Mouse (Mus musculus): ENCODE results near the gene Wnt9a. TPM values are rescaled to one million over a fixed set of nuclear protein-coding genes. Genes with fewer than 3 reads are reported as not detected.

Gene Wnt9a
- 1.6 and 1.8 TPM in 2 replicates for polyA plus RNA-seq (2014; fragmentation: Nextera tagmentation; extraction: Ambion mirVana)

DNA sequence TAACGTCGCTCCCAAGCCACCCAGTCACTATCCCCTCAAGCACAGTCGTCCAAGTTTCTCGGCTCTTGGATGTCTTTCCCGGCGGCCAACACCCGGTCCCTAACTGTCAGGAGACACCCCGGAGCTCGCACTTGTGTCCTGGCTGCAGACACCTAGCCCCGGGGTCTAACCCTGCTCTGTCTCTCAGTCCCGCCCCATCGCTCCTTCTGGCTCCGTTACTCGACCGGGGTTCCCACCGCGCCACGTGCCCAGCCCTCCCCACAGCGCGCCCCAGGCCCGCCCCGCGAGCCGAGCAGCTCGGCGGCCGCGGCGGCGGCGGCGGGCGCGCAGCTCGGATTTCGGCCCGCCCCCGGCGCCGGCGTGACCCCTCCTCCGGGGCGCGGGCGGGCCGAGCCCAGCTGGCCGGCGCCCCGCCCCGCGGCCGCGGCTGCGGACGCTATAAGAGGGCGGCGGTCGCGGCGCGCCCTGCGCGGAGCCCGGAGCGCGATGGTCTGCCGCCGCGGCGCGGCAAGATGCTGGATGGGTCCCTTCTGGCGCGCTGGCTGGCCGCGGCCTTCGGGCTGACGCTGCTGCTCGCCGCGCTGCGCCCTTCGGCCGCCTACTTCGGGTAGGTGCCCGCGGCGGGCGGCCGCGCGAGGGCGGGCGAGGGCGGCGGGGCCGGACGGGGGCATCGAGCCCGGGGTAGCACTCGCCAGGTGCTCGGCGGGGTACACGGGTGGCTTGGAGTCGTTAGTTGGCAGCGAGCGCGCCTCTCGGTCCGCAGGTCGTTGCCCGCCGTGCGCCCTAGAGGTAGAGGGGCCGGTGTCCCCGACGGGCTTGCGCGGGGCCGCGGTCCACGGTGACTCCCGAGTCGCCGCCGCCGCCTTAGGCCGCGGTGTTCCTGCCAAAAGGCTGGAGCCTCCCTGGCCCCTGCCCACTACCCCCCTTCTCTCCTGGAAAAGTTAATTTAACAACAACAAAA is at the start of gene Wnt9a:
Gene Wnt9a (plus strand): TSS at position 468 of the 961 bp plus-strand sequence.
- H3K27ac ChIP-seq (replicated peaks; ENCODE audit: low read depth, low read length), result no peak within 1 kb of the TSS
- H3K27me3 ChIP-seq (ENCODE audit: control insufficient read depth, insufficient read depth, low read length), result peaks cover 37% of the 10 kb centered on the region
- H3K36me3 ChIP-seq (replicated peaks; ENCODE audit: control insufficient read depth, insufficient read depth, low read depth, low read length), result no peaks in the 10 kb centered on the region
- peak within 1 kb of the TSS; percentile 69 for H3K9ac ChIP-seq (replicated peaks; ENCODE audit: low read length)
- H3K4me3 ChIP-seq (ENCODE audit: low read depth, low read length), result peak within 1 kb of the TSS; percentile 66
- ATAC-seq (replicated peaks; ENCODE audit: insufficient number of reproducible peaks, low FRiP score, low TSS enrichment, low read depth), result peak; percentile 36
- peak; percentile 80 for DNase-seq (ENCODE audit: low spot score)
- under 1% methylated on average over 96 of the region's 128 CpGs for WGBS
- H3K4me1 ChIP-seq (ENCODE audit: control insufficient read depth, insufficient read depth, low read length), result peaks cover 21% of the 10 kb centered on the region
- no peaks in the 10 kb centered on the region for H3K9me3 ChIP-seq (replicated peaks; ENCODE audit: control insufficient read depth, low read length)
- H3K4me2 ChIP-seq (ENCODE audit: low read depth, low read length), result peak within 1 kb of the TSS; percentile 96

- peaks cover 6% of the 10 kb centered on the region for H3K27me3 ChIP-seq (ENCODE audit: control insufficient read depth, insufficient read depth, low read length)
- H3K9me3 ChIP-seq (replicated peaks; ENCODE audit: control insufficient read depth, low read length), result no peaks in the 10 kb centered on the region
- H3K36me3 ChIP-seq (replicated peaks; ENCODE audit: control insufficient read depth, insufficient read depth, low read depth, low read length), result no peaks in the 10 kb centered on the region
- H3K27ac ChIP-seq (replicated peaks; ENCODE audit: low read depth, low read length), result no peak overlapping the region
- no peak overlapping the region for H3K4me3 ChIP-seq (ENCODE audit: low read depth, low read length)
- no peak overlapping the region for H3K4me2 ChIP-seq (ENCODE audit: low read depth, low read length)
- H3K9ac ChIP-seq (replicated peaks; ENCODE audit: low read length), result no peak overlapping the region
- ATAC-seq (replicated peaks; ENCODE audit: insufficient number of reproducible peaks, low FRiP score, low TSS enrichment, low read depth) (no peak), DNase-seq (ENCODE audit: low spot score) (no peak)
- 85% methylated on average over 7 of the region's 7 CpGs for WGBS
- no peaks in the 10 kb centered on the region; the same call in 1 of the 2 replicates for H3K4me1 ChIP-seq (ENCODE audit: control insufficient read depth, insufficient read depth, low read length)
Measured at GRCm38 (mm10) chr11:59259647-59260046, 47.1 kb upstream of the Wnt9a start.

GRCm38 (mm10) chr11:59260706-59261493 is 45.8 kb upstream of the Wnt9a start:
- H3K4me2 ChIP-seq (ENCODE audit: low read depth, low read length), result no peak overlapping the region
- peaks cover 8% of the 10 kb centered on the region for H3K27me3 ChIP-seq (ENCODE audit: control insufficient read depth, insufficient read depth, low read length)
- no peaks in the 10 kb centered on the region; the same call in 1 of the 2 replicates for H3K4me1 ChIP-seq (ENCODE audit: control insufficient read depth, insufficient read depth, low read length)
- DNase-seq (ENCODE audit: low spot score), result no peak
- no peak overlapping the region for H3K4me3 ChIP-seq (ENCODE audit: low read depth, low read length)
- H3K9me3 ChIP-seq (replicated peaks; ENCODE audit: control insufficient read depth, low read length), result no peaks in the 10 kb centered on the region
- H3K36me3 ChIP-seq (replicated peaks; ENCODE audit: control insufficient read depth, insufficient read depth, low read depth, low read length), result no peaks in the 10 kb centered on the region
- ATAC-seq (replicated peaks; ENCODE audit: insufficient number of reproducible peaks, low FRiP score, low TSS enrichment, low read depth), result no peak
- no peak overlapping the region for H3K27ac ChIP-seq (replicated peaks; ENCODE audit: low read depth, low read length)
- H3K9ac ChIP-seq (replicated peaks; ENCODE audit: low read length), result no peak overlapping the region
- WGBS, result 77% methylated on average over 10 of the region's 10 CpGs

DNA sequence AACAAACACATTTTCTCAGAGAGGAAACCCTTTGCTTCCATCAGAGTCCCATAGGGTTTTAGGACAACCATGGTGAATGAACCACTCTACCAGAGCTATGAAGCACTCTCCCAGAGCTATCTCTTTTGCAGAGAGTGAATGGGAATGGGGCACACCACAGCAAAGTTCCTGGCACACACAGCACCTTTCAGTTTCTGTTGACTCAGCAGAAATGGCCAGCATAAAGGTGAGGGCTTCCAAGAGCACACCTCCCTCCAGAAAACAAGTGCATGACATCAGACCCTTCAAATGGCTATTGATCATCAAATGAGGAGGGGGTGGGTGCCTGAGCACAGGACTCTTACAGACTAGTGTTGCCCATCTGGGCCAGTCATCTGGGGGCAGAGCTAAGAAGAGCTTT is 44.4 kb upstream of the Wnt9a start:
- Histone ChIP-seq H3K36me3 (replicated peaks; ENCODE audit: control insufficient read depth, insufficient read depth, low read depth, low read length) (no peaks in the 10 kb centered on the region), H3K4me1 (ENCODE audit: control insufficient read depth, insufficient read depth, low read length) (no peaks in the 10 kb centered on the region; the same call in 1 of the 2 replicates), H3K9ac (replicated peaks; ENCODE audit: low read length) (no peak overlapping the region), H3K27ac (replicated peaks; ENCODE audit: low read depth, low read length) (no peak overlapping the region), H3K9me3 (replicated peaks; ENCODE audit: control insufficient read depth, low read length) (no peaks in the 10 kb centered on the region), H3K4me3 (ENCODE audit: low read depth, low read length) (no peak overlapping the region), H3K27me3 (ENCODE audit: control insufficient read depth, insufficient read depth, low read length) (peaks cover 8% of the 10 kb centered on the region), H3K4me2 (ENCODE audit: low read depth, low read length) (no peak overlapping the region)
- ATAC-seq (replicated peaks; ENCODE audit: insufficient number of reproducible peaks, low FRiP score, low TSS enrichment, low read depth) (no peak), DNase-seq (ENCODE audit: low spot score) (no peak)

- H3K27me3 ChIP-seq (ENCODE audit: control insufficient read depth, insufficient read depth, low read length), result peaks cover 8% of the 10 kb centered on the region
- WGBS, result 1% methylated on average over 56 of the region's 56 CpGs
Measured at GRCm38 (mm10) chr11:59263870-59264563, 42.7 kb upstream of the Wnt9a start.

DNA sequence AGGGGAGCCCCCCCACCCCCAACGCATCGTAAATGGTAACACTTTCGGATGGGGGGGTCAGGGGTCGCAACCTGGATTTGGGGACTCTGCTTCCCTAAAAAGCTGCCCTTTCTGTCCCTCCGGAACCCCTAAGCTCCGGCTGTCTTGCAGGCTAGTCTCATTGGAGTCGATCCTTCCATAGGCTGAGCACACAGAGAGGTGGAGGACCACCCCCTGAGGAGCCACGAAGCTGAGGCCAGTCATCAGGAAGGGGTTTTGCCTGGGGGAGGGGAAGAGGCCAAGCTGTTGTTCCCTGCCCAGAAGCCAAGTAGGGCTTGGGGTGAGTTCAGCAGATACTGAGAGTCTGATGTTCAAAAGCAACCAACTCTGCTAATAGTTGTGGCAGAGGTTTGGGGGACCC is 42.1 kb upstream of the Wnt9a start:
- Histone ChIP-seq H3K27me3 (ENCODE audit: control insufficient read depth, insufficient read depth, low read length) (peaks cover 8% of the 10 kb centered on the region), H3K4me1 (ENCODE audit: control insufficient read depth, insufficient read depth, low read length) (no peaks in the 10 kb centered on the region; the same call in 1 of the 2 replicates), H3K4me2 (ENCODE audit: low read depth, low read length) (peak overlapping the region; percentile 77), H3K9me3 (replicated peaks; ENCODE audit: control insufficient read depth, low read length) (no peaks in the 10 kb centered on the region), H3K36me3 (replicated peaks; ENCODE audit: control insufficient read depth, insufficient read depth, low read depth, low read length) (no peaks in the 10 kb centered on the region), H3K9ac (replicated peaks; ENCODE audit: low read length) (peak overlapping the region; percentile 57), H3K27ac (replicated peaks; ENCODE audit: low read depth, low read length) (no peak overlapping the region), H3K4me3 (ENCODE audit: low read depth, low read length) (peak overlapping the region; percentile 48)
- ATAC-seq (replicated peaks; ENCODE audit: insufficient number of reproducible peaks, low FRiP score, low TSS enrichment, low read depth), result no peak
- 2% methylated on average over 8 of the region's 8 CpGs for WGBS
- DNase-seq (ENCODE audit: low spot score), result peak; percentile 7

More at GRCm38 (mm10) chr11:59263870-59264563, 42.7 kb upstream of the Wnt9a start:
- Histone ChIP-seq H3K36me3 (replicated peaks; ENCODE audit: control insufficient read depth, insufficient read depth, low read depth, low read length) (no peaks in the 10 kb centered on the region), H3K4me1 (ENCODE audit: control insufficient read depth, insufficient read depth, low read length) (no peaks in the 10 kb centered on the region; the same call in 1 of the 2 replicates), H3K9me3 (replicated peaks; ENCODE audit: control insufficient read depth, low read length) (no peaks in the 10 kb centered on the region), H3K4me3 (ENCODE audit: low read depth, low read length) (peak overlapping the region; percentile 48), H3K9ac (replicated peaks; ENCODE audit: low read length) (peak overlapping the region; percentile 57), H3K27ac (replicated peaks; ENCODE audit: low read depth, low read length) (no peak overlapping the region), H3K4me2 (ENCODE audit: low read depth, low read length) (peak overlapping the region; percentile 77)
- peak; percentile 82 for ATAC-seq (replicated peaks; ENCODE audit: insufficient number of reproducible peaks, low FRiP score, low TSS enrichment, low read depth)
- DNase-seq (ENCODE audit: low spot score), result peak; percentile 56

- no peak for ATAC-seq (replicated peaks; ENCODE audit: insufficient number of reproducible peaks, low FRiP score, low TSS enrichment, low read depth)
- no peaks in the 10 kb centered on the region for H3K36me3 ChIP-seq (replicated peaks; ENCODE audit: control insufficient read depth, insufficient read depth, low read depth, low read length)
- no peak for DNase-seq (ENCODE audit: low spot score)
- 52% methylated on average over 8 of the region's 8 CpGs for WGBS
- H3K9ac ChIP-seq (replicated peaks; ENCODE audit: low read length), result no peak overlapping the region
- no peaks in the 10 kb centered on the region; the same call in 1 of the 2 replicates for H3K4me1 ChIP-seq (ENCODE audit: control insufficient read depth, insufficient read depth, low read length)
- no peak overlapping the region for H3K27ac ChIP-seq (replicated peaks; ENCODE audit: low read depth, low read length)
- peaks cover 8% of the 10 kb centered on the region for H3K27me3 ChIP-seq (ENCODE audit: control insufficient read depth, insufficient read depth, low read length)
- no peak overlapping the region for H3K4me3 ChIP-seq (ENCODE audit: low read depth, low read length)
- H3K9me3 ChIP-seq (replicated peaks; ENCODE audit: control insufficient read depth, low read length), result no peaks in the 10 kb centered on the region
- H3K4me2 ChIP-seq (ENCODE audit: low read depth, low read length), result no peak overlapping the region
Measured at GRCm38 (mm10) chr11:59265154-59265813, 41.4 kb upstream of the Wnt9a start.

Measured in embryonic facial prominence, embryonic 11.5 days (tissue).